Mouse (Mus musculus) thymus, adult 18-20 months (tissue): Measurements from ENCODE around the gene Ceacam18.
"Not testable (repeated sequence)": the region's sequence is repeated elsewhere in the genome, so short reads cannot be mapped to it uniquely, and the experiment has no call there.

Experiments
- DNase-seq, 2 experiments: peaks; one replicate each; pipeline ENCODE4 v3.0.0; 2022; ENCODE audit warnings: mixed read lengths in 2 of 2

The Ceacam18 gene

DNA sequence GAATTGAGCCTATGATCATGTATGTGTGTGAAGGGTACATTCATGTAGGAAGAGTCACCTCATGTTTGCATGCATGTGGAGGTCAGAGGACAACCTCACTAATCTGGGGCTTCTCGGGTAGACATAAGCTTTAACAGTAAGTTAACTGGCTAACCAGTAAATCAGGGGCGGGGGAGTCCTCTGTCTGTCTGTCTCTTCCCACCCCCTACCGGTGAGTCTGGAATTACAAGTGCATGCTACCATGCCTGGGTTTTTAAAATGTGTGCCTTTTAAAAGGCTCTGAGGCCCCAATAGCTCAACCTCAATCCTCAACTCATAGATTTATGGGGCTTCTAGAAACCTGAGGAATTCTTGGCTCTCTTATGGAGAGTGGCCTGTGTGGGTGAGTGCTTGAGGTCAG, 34.1 kb downstream of the Ceacam18 start:
- DNase-seq = no peak

DNA sequence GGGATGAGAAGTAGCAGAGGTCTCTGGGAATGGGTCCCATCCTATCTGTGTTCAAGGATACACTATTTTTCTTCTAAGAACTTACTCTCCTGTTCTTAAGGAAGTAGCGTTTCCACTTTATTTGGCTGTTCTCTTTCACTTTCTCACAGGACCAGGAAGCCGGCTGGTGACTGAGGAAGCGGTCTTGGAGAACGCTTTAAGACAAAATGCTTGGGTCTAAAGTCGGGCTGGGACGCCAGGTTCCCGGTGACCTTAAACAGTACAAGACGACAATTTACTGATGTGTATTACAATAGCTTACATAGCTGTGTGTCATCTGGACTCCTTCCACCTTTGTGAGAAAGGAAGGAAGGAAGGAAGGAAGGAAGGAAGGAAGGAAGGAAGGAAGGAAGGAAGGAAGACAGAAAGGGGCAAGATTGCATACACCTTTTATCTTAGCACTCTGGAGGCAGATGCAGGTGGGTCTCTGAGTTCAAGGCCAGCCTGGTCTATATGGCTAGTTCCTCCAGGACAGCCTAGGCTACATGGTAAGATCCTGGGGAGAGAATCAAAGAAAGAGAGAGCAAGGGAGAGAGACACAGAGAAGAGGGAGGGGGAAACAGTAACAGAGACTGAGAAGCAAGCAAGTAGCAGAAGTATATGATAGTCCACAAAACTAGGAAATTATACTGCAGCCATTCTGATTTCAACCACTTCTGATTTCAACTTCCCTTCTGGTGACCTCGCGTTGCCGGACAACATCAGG, 36.7 kb downstream of the Ceacam18 start:
- DNase-seq = no peak

DNA sequence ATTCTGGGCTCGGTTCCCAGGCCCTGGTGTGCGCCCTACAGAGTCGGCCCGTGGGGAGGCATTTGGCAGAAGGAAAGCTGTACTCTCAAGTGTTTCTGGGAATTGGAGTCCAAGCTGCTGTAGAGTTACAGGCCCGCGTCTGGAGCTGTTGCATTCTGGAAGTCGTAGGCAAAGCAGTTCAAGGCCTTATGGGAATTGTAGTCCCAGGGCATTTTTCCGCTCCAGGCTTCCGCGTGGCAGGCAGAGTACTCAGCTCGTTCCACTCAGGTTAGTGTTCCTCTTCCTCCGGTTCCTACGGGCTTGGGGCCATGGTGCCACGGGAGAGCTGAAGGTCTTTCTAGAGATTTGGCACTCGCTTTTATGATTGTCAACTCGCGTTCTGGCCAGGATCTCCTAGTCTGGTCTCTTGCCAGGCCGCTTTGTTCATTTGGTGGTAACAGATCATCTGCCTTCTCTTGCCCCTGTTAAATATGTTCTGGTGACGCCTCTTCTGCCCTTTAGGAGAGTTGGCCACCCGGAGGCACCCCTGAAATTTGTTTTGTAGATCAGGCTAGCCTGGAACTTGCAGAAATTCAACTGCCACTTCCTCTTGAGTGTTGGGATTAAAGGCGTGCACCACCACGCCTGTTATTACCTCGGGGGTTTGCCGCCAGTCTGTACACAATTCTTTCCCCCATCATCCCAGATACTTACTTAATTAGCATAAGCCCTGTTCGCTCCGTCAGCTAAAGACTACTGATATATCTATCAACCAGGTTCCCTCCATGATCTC, 37.5 kb downstream of the Ceacam18 start, which contains the start of gene Ctu1:
TSS of gene Ctu1 (plus strand) at position 208 of the 772 bp plus-strand sequence.
- peak; percentile 79 to 87 for DNase-seq

DNA sequence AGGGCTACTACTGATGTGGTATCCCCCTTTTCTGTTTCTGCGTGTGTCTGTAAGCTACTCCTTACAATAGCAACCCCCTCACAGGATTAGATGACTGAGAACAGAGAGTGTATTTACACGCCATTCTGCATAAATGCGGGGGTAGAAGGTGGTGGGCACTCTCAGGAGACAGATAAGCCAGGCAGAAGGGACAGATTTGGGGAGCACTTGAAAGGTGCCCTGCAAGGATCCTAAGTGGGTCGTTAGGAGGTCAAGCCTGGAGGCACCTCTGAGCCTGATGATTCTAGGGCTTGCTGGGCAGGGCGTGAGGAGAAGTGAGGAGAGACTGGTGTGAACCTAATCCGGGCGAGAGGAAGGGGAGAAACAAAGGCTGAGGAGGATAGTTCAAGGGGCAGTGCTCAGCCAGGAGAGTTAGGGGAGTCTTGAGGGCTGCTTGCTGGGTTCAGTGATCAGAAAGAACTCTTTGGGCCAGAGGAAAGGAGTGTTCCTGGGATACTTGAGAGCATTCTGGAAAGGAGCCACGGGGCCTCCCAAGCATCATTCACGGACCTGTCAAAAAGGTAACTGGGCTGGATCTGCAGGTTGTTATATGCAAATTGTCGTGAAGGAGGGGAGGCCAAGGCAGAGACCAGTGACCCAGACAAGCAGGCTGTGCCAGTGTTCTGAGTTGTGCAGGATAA, 38.2 kb downstream of the Ceacam18 start:
- DNase-seq = no peak

DNA sequence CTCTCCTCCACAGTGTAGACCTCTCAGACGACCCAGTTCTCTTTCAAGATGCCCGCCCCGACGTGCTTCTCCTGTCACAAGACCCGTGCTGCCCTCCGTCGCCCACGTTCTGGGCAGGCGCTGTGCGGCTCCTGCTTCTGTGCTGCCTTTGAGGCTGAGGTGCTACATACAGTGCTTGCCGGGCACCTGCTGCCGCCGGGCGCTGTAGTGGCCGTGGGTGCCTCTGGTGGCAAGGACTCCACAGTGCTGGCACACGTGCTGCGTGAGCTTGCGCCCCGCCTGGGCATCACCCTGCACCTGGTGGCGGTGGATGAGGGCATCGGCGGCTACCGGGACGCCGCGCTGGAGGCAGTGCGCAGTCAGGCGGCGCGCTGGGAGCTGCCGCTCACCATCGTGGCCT, 40.6 kb downstream of the Ceacam18 start:
- DNase-seq = no peak

DNA sequence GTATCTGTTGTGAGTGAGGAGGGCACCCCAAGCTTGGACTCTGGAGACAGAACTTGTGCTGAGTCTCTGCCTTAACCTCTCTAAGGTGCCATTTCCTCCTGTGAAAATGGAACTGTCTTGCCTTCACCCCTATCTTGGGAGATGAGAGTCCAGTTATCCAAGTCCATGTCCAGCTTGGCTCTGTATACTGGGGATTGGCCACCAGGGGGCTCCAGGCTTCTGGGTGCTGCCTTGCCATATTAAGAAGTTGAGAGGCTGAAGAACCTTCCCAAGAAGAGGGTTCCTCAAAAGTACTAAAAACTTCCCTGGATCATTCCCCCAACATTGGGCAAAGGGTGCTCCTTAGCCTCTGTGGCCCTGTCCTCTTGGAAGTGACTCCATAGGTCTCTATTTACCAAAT, 44.0 kb downstream of the Ceacam18 start:
- DNase-seq = no peak

DNA sequence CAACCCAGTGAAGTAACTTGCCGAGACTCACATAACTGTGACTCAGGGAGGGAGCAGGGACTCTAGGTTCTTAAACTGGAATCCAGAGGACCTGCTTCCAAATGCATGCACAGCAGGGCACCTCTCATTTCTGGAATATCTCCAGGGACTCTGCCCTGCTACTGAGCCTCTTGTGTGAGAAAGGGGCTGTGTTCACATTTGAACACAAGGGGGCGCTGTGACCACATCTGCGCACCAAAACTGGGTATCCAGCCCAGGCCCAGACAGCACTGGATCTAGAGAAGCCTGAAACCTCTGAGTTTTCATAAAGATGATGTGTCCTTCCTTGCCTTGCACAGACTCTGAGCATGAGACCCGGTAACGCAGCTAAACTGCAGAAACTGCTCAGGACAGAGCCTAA, 46.5 kb downstream of the Ceacam18 start:
- DNase-seq = no peak

DNA sequence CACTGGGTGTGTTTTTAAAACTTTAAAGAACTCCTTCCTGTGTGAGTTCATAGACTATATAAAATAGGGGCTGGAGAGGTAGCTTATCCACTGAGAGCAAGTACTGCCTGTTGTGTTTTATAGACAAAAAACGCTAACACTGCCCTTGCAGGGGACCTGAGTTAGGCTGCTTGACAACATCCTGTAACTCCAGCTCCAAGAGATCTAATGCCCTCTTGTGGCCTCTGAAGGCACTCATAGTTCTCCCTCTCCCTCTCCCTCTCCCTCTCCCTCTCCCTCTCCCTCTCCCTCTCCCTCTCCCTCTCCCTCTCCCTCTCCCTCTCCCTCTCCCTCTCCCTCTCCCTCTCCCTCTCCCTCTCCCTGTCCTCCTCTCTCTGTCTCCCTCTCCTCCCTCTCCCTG, 48.0 kb downstream of the Ceacam18 start:
- not testable (repeated sequence) for DNase-seq

DNA sequence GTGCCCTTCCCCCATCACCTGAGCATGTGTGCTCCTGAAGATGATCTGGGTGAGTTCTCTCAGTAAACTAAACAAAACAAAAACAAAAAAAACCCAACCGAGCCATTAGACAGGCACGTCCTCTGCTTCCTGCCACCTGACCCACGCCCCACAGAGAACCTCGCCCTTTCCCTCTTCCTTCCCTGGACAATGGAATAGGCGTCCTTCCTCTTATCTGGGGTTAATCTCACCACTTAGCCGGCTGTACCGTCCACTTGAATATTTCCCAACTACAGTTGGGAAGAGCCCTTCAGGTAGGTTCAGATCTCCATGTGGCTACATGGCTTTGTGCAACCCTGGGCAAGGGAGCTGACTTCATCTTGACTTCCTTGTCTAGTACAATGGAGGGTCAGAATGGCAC, 50.6 kb downstream of the Ceacam18 start:
- no peak for DNase-seq

DNA sequence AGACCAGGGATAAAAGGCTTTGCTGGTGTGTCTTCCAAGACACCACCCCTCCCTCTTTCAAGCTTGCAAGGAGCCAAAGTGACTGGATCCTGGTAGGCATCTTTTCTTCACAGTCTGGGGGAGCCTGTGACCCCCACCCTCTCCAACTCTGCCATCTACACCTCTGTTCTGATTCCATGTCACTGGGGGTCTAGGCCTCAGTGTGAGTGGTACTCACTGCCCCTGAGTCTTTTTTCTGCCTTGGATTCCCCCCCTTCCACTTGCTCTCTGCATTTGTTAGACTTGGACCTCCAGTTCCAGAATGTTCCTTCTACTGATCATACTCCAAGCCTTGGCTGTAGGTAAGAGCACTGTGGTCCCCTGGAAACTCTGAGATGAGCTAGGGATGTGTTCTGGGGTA, 55.6 kb downstream of the Ceacam18 start, which contains the start of gene Klk14:
TSS of gene Klk14 (plus strand) at position 301 of the 400 bp plus-strand sequence.
- DNase-seq = no peak
